Mouse (Mus musculus): ENCODE measurements around the gene Ctu2. TPM values are rescaled to one million over a fixed set of nuclear protein-coding genes. Genes with fewer than 3 reads are reported as not detected.

Gene Ctu2
- total RNA-seq (2017) = 10.3 to 24.8 TPM (median 12.1 TPM) in 3 replicates

DNA sequence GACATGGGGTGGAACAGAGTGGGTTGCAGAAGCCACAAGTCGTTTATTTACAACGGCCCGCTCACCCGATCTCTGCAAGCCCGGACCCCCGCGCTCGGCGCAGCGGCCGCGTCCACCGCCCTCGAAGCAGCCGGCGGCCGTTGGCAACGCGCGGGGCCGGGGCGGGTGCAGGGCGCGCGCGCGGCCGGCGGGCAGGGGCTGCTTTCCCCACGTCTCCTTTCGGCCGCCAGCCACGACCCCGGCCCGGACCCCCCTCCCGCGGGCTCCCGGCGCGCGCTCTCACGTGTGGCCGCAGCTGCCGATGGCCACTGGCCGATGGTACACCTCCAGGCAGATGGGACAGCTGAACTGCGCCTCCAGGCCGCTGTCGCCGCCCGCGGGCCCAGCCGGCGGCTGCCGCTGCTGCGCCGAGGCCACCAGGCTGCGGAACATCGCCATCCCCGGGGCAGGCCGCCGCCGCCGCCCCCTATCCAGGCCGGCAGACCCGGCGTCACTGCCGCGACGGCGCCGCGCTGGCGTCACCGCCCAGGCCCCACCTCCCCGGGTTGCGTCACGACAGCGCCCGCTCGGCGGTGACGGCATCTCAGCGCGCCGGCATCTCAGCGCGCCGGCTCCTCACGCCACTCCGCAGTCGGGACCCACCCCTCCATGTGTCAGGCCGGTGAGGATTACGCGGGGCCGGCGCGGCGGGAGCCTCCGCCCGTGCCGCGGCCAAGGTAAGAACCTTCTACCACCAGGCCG lies at the start of gene Ctu2, which contains the start of gene Rnf166:
Gene Ctu2 (plus strand): TSS at position 564 of the 741 bp plus-strand sequence.
Gene Rnf166 (minus strand): TSS at position 485 of the 741 bp plus-strand sequence.
- peak; percentile 20 for ATAC-seq (replicated peaks; ENCODE audit: insufficient number of reproducible peaks, low FRiP score, low TSS enrichment, poor library complexity, severe bottlenecking)

DNA sequence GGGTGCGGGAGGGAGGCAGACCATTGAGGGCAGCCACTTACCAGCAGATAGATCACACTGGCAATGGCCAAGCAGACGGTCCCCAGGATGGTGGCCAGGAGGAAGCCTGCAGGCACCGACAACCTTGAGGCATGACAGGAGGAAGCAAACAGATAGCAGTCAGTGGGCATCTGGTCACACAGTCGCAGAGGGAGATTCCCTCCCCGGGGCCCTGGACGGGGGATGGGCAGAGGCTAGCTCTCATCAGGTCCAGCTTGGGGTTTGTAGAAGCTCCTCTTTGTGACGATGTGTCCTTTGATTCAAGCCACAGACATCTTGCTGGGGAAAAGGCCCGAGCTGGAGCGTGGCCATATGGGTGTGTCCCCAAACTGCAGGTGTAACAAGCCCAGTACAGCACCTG lies 49.8 kb upstream of the Ctu2 start:
- ATAC-seq (replicated peaks; ENCODE audit: insufficient number of reproducible peaks, low FRiP score, low TSS enrichment, poor library complexity, severe bottlenecking) = no peak

DNA sequence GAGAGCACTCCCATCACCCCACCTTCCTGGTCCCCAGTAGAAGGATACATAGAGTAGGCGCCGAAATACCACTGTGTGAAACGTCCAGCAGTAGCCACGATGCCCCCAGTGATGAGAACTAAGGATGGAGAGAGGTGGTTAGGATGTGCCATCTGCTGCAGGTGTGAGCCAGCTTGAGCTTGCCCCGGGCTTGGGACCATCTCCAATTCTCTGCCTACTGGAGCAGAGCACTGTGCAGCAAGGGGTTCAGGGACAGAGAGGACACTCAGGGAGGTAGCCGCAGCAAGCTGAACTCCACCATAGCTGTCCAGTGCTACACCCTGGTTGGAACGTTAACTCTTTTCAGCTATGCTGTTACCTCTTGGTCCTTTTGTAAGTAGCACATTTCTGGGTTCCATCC lies 48.3 kb upstream of the Ctu2 start:
- no peak for ATAC-seq (replicated peaks; ENCODE audit: insufficient number of reproducible peaks, low FRiP score, low TSS enrichment, poor library complexity, severe bottlenecking)

DNA sequence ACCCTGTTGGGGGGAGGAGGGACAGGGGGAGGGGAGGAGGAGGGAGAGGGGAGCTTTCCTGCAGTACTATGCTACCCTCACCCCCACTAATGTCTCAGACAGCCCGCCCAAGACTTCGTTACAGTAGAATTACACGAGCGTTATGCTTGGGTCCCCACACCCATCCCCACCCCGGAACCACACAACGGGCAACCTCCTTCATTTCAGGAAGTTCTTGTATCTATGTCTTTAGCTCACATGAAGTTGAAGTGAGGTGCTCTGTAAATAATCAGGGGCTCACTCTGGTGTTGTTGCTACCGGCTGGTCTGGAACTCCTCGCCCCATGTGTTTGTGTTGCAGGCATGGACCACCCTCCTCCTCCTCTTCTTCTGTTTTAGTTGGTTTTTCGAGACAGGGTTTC lies 47.8 kb upstream of the Ctu2 start:
- ATAC-seq (replicated peaks; ENCODE audit: insufficient number of reproducible peaks, low FRiP score, low TSS enrichment, poor library complexity, severe bottlenecking) = no peak

DNA sequence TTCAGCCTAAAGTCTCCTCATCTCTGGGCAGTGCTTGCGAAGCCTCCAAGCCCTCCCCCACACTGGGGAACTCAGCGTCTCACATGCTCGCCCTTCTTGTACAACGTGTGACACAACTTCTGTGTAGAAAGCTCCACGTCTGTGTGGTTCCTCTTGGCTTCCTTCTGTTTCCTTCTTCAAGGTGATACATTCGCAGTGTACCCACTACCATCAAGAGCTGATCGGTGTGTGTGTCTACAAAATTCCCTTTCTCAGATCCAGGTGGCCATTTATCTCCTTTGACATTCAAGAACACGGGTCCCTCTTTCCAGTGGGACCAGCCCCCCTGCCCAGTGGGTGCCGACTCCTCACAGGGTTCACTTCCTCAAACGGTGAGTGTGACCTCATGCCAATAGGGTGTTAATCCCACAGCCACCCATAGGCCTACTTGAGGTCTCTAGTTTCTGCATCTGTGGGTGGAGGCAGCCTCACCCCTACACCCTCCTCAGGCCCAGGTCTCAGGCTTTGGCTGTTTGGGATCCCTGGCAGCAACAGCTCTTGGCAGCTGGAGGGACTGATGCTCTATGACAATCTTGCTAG lies 45.8 kb upstream of the Ctu2 start:
- peak; percentile 76 for ATAC-seq (replicated peaks; ENCODE audit: insufficient number of reproducible peaks, low FRiP score, low TSS enrichment, poor library complexity, severe bottlenecking)

DNA sequence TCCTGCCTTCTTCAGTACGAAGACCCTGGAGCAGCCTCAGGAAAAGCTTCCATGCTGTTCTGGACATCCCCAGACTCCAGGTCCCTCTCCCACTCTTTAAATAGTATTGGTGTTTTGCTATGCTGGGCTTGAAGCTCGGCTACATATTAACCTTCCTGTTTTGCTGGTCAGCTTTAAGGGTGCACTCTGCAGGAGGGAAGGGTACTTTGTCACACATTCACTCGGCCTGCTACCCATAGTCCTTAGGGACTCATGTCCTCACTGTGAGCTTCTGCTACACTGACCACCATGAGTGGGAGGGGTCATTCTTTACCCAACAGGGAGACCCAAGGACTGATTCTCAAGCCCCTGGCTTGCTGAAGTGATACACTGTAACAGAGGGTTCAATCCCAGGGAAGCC lies 45.3 kb upstream of the Ctu2 start:
- no peak for ATAC-seq (replicated peaks; ENCODE audit: insufficient number of reproducible peaks, low FRiP score, low TSS enrichment, poor library complexity, severe bottlenecking)

DNA sequence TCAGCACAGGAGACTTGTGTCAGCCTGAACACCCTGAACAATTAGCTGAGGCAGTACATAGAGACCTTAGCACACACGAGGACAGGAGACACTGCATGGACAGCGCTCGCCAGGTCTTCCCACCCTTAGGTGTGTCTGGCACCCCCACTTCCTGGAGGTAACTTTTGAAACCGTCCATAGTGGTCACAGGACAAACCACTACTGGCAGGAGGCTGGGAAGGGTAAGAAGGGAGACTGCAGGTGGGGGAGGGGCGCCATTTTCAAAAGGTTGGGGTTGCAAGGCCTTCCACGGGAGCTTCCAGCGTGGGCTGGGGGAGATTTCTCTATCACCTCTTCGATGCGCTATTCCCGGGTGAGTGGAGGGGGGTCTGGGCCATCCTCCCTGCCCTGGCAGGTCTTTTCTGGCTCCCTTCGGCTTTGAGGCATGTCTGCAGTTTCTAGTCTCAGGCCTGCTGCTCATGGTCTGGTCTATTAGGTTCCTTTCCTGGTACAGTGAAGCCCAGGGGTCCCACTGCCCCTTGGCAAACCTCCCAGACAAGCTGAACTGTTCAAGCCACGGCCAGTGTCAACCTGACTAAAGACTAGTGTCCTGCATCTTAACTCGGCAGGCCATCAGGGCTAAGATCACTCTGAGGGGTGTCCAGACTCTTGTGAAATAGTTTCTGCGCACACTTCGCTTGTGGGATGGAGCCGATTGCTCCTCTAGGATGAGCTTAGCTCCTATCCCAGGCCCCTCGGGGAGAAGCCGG lies 44.1 kb upstream of the Ctu2 start:
- no peak for ATAC-seq (replicated peaks; ENCODE audit: insufficient number of reproducible peaks, low FRiP score, low TSS enrichment, poor library complexity, severe bottlenecking)

DNA sequence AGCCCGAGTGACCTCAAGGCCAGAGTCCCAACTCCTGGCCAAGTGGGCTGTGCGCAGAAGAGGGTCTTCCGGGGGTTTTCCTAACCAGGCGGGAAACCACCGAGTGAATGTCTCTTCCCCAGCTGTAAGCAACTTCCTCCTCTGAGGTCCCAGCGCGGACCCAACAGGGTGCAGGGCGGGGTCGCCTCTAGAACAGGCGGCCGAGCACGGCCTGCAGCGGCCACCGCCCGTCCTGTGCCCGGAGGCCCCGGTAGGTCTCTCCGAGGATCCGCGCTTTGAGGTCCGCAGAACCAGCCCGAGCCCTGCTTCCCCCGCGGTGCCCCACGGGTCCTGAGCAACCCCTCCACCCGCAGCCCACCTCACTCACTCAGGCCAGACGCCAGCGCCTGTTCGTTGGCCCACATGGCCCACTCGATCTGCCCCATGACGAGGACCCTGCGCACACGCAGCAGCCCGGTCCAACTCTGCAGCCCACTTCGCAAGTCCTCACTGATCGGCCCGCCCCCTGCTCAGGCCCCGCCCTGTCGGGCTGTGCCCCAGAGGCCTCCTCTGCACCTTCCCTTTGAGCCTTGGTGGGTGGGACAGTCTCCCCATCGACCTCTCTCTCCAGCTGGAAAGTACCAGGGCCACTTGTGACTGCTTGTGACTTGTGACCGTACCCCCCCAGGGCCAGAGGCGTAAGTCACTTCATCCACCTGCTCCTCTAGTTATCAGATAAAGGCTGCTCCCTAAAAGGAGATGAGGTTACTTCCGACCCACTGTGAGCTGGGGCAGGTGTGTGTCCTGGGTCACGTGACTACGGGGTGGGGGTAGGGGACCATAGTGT lies 43.3 kb upstream of the Ctu2 start, which contains the start of gene Cyba:
Gene Cyba (minus strand): TSS at position 488 of the 826 bp plus-strand sequence.
- peak; percentile 36 for ATAC-seq (replicated peaks; ENCODE audit: insufficient number of reproducible peaks, low FRiP score, low TSS enrichment, poor library complexity, severe bottlenecking)

DNA sequence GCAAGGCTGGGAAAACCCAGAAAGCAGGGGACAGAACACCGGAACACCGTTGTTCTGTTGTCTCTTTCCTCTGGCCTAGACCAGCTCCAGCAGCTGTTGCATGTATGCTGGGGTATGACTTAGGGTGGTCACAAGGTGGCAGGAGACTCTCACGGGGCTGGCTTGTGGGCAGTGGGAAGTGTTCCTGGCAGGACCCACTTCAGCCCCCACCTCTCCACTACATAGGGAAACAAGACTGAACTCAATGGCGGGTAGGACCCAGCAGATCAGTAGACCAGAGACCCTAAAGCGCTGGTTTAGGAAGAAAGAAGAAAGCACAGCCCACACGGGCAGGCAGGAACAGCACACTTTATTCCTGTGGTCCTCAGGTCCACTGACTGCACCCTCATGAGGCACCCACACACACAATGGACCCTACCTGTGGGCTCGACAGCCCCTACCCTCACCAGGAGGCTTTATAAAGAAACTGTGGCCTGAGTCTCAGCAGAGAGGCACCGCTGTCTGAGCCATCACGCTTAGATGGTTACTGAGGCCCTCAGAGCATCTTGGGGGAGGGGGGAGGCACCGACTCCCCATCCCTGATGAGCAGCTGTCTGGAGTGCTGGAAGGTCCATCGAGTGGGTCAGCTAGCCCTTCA lies 42.6 kb upstream of the Ctu2 start:
- no peak for ATAC-seq (replicated peaks; ENCODE audit: insufficient number of reproducible peaks, low FRiP score, low TSS enrichment, poor library complexity, severe bottlenecking)

DNA sequence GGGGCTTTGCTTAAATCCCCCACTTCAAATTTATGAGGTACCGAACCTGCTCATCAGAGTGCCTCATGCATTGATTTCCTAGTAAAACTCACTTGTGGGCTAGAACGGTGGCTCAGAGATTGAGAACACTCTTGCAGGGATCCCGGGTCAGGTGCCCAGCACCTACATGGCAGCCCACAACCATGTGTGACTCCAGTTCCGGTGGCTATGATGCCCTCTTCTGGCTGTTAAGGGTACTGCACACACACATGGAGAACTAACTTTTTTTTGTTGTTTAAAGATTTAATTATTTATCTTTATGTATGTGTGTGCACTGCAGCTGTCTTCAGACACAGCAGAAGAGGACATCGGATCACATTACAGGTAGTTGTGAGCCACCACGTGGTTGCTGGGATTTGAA lies 40.6 kb upstream of the Ctu2 start:
- ATAC-seq (replicated peaks; ENCODE audit: insufficient number of reproducible peaks, low FRiP score, low TSS enrichment, poor library complexity, severe bottlenecking) = no peak

DNA sequence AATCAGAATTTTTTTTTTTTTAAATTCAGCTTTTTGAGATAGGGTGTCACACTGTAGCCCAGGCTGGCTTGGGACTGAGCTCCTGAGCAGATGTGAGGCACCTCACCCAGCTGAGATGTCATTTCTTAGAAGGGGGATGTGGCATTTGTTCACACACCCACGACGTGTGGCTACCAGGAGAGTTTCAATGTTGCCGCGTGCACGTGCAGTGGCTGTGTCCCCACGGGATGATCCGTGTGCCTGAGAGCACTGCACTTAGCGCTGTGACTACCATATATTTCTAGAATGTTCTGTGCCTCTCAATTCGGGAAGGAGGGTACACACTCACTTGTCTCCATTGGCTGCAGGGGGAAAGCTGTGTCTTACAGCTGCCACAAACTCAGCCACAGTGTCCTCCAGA lies 39.8 kb upstream of the Ctu2 start:
- no peak for ATAC-seq (replicated peaks; ENCODE audit: insufficient number of reproducible peaks, low FRiP score, low TSS enrichment, poor library complexity, severe bottlenecking)

DNA sequence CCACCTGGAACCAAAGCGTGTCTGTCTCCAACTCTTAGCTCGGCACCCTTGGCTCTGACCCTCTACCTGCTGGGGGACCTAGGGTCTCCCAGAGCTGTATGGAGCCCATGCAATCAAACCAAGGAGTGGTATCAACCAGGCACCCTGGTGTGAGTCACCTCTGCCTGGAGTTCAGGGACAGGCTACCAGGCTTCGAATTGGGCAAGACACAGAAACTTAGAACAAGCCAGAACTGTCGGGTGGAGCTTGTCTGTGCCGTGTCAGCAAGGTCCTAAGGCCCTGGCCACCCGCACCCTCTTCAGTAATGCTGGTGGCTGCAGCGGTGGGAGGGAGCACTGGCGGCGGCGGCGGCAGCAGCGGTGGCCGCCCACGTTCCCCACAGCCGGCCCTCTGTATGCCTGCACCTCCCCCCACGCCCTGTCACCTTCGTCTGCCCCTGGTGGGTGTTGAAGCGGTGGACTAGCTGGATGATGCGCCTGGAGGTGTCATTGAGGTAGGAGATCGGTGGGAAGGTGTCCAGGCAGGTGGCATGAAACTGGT lies 39.3 kb upstream of the Ctu2 start:
- ATAC-seq (replicated peaks; ENCODE audit: insufficient number of reproducible peaks, low FRiP score, low TSS enrichment, poor library complexity, severe bottlenecking) = no peak

DNA sequence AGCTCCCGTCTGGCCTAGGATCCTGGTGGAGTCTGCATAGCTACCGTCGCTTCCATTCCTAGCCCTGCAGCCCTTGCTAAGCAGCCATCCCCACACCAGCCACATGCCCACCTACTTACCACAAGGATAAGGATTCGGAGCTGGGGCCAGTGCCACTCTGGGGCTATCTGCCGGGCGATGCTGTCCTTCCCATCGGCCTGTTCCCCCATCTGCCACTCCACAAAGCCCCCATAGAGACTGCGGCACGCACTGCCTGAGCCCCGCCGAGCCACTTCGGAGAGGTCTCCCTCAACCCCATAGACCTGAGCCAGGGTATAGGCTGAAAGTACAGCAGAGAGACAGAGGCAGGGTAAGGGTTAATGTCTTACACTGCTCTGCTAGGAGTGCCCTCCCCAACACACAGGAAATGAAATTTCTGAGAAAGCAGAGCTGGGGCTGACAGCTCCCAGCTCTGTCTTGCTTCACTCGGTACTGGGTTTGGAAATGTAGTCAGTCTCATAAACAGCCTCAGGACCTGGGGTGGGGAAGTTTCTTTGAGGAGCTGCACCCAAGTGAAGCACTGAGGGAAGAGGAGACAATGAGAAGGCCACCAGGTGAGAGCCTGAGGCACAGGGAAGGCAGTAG lies 38.1 kb upstream of the Ctu2 start:
- ATAC-seq (replicated peaks; ENCODE audit: insufficient number of reproducible peaks, low FRiP score, low TSS enrichment, poor library complexity, severe bottlenecking) = peak; percentile 38

DNA sequence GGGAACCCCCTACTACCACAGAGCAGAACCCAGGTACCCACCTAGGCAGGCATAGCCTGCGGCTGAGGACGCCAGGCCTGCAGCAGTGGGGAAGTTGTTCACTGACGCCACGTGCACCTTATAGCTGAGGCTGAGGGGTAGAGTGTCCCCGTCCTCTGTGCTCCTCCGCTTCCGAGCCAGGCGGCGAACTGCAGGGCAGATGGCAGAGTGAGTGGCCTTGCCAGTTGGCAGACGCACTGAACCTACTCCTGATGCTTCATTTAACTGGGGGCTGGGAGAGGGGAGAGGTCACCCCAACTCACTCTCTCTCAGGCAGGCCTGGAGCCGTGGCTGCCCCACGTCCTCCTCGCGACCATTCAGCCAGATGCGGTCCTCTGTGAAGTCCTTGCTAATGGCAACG lies 36.6 kb upstream of the Ctu2 start:
- no peak for ATAC-seq (replicated peaks; ENCODE audit: insufficient number of reproducible peaks, low FRiP score, low TSS enrichment, poor library complexity, severe bottlenecking)

DNA sequence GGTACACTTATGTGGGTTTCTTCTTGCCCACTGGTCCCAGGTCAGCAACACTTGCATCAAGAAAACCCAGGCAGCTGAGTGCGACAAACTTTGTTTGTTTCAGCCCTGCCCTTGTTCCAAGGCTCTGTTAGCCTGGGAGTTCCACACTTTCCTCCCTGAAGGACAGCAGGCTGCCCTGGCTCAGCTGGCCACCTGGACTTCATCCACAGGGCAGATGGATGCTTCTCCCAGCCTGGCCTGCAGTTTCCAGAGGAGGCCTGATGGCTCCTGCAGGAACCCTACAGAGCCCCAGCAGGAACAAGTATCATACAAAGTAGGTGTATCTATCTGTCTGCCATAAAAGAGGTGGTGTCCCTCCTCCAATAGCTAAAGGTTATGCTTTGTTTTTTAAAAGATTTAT lies 34.6 kb upstream of the Ctu2 start:
- ATAC-seq (replicated peaks; ENCODE audit: insufficient number of reproducible peaks, low FRiP score, low TSS enrichment, poor library complexity, severe bottlenecking) = no peak

DNA sequence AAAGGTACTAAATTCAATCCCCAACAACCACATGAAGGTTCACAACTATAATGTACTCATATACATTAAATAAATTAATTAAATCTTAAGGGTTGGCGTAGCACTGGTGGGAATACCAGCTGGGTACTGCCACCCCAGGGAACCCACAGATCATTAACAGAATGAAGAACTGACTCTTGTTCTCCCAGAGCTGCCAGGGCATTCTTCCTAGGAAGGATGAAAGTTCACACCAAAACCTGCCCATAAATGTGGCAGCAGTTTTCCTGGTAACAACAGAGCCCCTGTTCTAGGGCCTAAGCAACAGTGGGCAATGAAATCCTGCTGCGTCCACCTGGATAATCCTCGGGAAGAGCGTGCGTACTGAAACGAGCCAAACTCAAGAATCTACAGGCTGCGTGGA lies 33.6 kb upstream of the Ctu2 start:
- no peak for ATAC-seq (replicated peaks; ENCODE audit: insufficient number of reproducible peaks, low FRiP score, low TSS enrichment, poor library complexity, severe bottlenecking)

DNA sequence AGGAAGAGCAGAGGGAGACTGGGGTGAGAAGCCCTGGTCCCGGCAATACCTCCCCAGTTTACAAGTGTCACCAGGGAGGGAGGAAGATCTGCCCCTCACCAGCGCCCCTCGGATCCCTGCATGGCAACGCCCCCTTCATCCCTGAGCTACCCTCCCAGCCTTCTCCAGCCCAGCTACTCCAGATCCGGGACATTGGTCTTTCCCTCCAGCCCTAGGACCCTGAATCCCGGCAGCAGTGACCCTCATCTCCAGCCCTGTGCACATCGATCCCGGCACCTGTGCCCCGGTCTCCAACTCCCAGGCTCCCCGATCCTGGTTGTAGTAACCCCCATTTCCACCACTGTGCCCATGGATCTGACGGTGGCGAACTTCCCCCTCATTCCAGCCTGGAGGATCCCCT lies 33.2 kb upstream of the Ctu2 start:
- no peak for ATAC-seq (replicated peaks; ENCODE audit: insufficient number of reproducible peaks, low FRiP score, low TSS enrichment, poor library complexity, severe bottlenecking)

Measured in monocyte, adult 5-6 weeks (primary cell).